Mouse (Mus musculus) cerebellum, adult 9-10 months (tissue): ENCODE data around the gene Gosr1.
A peak's percentile ranks its signal among the peaks of the same experiment; 100 is the strongest.
"Not testable (repeated sequence)": the region's sequence is repeated elsewhere in the genome, so short reads cannot be mapped to it uniquely, and the experiment has no call there.

Experiments
- DNase-seq: peaks from one replicate; pipeline ENCODE4 v3.0.0; 2022

The Gosr1 gene

DNA sequence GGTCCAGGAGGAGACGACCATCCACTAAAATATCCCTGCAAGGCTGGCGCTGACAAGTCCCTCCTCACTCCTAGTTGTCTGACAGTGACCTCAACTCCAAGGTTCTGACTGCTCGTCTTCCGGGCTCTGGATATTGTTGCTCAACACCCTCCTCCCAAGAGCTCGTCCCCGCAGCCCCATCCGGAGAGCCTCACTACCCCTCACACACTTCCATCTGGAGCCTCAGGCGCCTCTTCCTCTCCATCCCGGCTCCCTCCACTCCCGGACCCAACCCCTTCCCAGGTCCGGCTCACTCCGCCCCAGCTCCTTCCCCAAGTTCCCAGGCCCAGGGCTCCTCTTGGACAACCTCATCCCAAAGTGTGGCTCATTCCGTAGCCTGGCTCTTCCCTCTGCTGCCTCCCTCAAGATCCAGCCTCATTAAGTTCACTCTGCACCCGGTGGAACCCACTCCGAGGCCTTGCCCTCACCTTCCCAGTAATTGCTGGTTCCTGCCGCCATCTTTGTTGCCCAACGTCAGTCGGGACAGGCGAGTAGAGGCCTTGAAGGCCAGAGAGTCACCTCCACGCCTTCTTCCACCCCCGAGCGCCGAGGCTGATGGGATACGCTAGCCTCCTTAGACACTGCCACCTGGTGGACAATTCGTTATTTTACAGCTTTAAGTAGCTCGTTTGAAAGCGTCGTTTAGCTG is at the start of gene Gosr1:
Gosr1 (minus strand) TSS at position 527 of the 688 bp plus-strand sequence.
- DNase-seq = peak; percentile 96

DNA sequence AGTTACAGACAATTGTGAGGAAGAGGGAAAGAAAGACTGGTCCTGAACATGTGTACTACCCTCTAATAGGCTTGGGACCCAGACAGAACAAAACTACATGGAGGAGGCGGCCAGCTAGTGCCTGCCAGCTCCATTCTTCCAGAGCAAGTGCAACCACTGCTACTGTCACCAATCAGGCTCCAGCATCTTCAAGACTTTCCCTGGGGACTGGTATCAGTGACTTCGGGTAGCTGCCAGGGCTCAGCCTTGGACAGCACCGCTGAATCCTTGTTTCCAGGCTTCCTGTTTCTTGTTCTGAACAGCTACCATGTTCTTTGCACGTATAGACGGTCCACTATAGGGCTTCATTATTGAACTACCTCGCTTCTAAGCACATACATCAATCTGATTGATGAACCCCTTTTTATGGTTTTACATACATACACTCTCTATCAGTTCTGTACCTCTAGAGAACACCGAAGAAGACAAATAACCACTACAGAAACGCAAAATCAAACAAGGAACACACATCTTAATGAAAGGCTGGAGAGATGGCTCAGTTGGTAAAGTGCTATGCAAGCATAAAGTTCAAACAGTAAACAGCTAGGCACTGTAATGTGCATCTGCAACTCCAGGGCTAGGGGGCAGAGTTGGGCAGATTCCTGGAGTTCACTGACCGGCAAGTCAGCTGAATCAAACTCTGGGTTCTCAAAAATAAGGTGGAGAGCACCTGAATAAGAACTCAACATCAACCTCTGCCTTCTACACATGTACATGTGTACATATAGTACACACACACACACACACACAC is 47.5 kb upstream of the Gosr1 start:
- no peak for DNase-seq

DNA sequence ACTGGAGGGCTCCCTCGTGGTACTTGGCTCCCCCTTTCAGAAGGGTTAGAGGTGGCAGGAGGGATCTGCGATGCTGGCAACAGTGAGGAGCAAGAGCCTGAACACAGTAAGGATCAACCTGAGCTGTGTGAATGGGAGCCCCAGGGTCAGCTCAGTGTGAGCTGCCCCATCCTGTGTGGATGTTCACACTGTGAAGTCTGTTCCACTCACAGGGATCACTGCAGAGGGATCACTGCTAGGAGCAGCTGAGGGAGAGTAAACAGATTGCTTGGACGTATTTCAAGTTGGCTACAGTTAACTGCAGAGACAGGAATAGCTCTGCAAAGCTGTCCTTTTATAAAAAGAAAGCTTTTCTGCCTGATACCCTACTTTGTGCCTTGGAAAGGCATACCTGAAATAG is 46.1 kb upstream of the Gosr1 start:
- peak; percentile 94 for DNase-seq

DNA sequence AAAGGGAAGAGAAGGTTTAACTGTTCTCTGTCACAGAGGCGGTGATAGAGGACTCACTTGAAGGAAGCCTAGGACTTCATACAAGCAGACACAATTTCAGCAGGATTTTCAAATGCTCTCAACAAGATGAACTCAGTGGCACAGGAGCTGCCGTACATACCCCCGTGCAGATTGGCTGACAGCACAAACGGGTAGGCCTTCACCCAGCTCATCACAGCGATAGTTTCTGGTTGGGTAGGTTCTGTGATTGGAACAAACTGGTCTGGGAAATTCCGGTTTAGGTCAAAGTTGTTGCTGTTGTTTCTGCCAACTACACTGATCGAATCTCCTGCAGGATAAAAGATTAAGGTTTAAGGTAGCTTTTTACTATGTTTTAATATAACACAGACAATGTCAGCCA is 45.2 kb upstream of the Gosr1 start:
- DNase-seq = no peak

DNA sequence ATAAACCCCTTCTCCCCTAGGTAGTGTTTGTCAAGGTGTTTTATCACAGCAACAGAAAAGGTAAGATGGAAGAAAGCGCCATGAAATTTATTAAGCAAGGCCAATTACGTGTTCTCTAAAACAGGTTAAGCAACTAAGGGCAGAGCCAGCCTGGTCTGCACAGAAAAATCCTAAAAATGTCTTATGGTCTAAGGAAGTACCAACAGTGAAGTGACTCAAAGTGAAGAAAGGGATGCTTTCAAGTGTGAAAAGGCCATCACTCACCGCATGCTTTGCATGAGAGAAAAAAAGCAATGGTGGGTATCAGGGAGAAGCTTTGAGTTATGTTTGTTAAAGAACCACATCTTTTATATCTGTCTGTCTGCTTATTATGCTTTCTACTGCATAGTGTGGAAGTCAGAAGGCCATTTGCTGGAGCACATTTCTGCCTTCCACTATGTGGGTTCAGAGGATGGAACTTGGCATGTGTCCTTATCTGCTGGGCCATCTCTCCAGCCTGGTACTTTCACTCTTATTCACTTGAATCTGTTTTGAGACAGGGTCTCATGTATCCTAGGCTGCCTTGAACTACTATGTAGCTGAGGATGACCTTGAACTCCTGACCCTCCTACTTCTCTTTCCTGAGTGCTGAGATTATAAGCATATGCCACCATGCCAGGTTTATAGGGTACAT is 43.8 kb upstream of the Gosr1 start:
- DNase-seq = no peak

DNA sequence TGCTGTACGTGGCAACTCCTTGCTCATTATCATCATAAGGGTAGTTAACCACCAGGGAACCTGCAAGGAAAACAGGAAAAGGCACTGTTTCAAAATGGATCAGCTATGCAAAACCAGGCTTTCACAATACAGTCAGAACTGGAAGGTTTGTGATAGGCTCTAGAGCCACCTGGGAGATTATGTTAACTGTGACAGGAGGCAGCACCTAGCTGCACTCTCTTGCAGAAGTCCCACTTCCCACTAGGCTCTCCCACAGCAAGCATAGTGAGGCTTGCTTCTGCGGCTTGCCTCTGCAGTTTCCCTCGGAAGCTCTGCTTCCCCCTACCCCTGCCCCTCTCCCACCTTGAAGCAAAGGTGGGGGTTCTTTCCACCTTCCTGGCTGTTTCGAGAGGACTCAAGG is 42.6 kb upstream of the Gosr1 start:
- DNase-seq = no peak

DNA sequence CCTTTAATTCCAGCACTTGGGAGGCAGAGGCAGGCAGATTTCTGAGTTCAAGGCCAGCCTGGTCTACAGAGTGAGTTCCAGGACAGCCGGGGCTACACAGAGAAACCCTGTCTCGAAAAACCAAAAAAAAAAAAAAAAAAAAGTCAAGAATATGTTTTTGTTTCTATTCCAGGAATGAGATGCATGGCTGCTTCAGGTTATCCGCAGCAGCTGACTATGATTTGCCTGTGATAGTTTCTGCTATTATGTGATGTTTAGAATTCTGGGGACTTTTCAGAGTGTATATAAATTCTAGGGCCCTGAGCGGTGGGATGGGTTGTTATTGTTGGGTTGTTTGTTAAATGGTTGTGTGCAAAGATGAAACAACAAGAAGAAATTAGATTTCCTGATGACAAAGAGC is 41.7 kb upstream of the Gosr1 start:
- not testable (repeated sequence) for DNase-seq

DNA sequence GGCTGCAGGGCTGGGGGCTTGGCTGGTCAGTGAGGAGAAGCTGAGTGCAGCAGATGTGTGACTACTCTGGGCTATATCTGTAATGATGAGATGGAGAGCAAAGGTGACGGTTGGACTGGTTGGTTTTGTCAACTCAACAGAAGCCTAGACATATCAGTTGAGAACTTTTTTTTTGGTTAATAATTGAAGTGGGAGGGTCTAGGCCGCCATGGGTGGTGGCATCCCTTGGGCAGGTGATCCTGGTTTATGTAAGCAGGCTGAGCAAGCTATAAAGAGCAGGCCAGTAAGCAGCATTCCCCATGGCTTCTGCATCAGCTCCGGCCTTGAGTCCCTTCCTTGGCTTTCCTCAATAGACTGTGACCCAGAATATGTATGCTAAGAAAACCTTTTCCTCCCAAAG is 39.9 kb upstream of the Gosr1 start:
- DNase-seq = no peak

DNA sequence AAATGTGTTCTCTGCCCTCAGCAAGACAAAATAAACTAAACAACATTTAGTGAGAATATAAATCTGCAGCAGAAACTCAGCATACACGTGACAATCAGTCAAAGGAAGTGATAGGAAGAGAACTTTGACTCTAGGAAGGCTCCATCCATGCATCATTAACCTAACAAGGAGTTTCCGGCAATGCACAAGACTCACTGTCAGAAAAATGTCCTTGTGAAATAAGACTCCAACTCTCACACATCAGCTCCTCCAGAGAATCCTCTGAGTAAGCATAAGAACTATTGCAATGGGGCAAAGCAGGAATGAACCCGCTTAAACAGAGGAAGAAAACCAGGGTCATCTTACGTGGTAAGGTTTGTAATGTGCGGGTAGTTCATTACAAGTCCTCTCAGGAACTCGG is 33.9 kb upstream of the Gosr1 start:
- DNase-seq = no peak

DNA sequence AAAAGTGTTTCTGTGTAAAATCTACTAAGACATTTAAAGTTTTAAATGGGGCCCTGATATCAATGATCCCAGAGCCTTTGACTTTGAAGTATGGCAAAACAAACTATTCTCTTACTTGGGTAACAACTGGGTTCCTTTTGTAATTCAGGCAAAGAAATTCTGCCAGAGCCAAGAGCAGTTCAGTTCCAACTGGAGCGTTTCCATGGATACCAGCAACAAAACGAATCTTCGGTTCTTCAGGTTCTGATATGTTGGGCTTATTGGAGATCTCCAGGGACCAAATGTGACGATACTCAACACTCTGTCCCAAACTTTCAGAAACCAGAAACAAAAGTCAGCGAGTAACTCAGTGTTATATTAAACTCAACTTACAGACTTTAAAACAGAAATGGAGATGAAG is 31.9 kb upstream of the Gosr1 start:
- DNase-seq = no peak

DNA sequence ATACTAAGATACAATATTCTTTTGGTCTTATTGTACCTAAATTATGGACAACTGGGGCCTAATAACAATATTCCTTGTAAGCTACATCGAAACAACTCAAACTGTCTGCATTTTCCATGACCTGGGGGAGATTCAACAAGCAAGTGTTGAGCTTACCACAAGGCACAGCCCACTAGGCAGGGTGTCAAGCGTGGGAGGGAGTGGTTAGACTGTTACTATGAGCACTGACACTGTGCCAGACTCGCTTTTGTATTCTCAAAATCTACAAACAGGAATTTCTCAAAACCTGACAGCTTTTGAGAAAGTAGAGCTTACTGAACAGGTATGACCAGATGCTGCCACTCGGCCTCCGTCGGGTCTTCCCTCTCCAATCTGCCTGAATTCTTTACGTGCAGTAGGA is 28.0 kb upstream of the Gosr1 start:
- DNase-seq = no peak

DNA sequence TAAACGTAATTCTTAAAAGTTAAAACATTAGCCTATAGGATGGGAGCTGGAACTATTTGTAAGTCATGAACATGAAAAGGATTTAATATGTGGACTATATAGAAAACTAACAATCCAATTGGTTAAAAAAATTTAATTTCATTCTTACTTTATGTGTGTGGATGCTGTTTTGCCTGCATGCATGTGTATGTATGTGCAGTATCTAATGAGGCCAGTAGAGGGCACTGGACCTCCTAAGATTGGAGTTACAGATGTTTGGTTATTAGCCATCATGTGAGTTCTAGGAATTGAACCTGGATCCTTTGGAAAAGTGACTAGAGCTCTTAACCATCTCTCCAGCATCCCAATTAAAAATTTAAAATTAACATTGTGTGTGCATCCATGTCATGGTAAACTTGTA is 25.9 kb upstream of the Gosr1 start:
- peak; percentile 76 for DNase-seq

DNA sequence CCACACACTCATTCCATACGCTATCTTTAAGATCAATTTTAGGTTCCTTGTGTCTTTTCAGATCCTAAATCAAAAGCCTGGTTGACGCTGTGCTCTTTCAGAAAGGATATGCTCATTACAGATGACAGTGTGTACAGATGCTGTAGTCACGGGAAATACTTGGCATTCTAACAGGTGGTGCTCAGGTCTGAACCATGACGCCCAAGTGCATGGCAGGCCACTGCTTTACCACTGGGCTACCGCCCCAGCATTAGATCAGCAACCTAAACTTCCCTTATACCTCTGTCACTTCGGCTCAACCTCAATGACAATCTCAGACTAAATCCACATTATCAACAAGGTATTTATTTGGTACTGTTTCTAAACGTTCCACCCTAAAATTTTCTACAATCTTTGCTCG is 12.2 kb upstream of the Gosr1 start:
- DNase-seq = no peak

DNA sequence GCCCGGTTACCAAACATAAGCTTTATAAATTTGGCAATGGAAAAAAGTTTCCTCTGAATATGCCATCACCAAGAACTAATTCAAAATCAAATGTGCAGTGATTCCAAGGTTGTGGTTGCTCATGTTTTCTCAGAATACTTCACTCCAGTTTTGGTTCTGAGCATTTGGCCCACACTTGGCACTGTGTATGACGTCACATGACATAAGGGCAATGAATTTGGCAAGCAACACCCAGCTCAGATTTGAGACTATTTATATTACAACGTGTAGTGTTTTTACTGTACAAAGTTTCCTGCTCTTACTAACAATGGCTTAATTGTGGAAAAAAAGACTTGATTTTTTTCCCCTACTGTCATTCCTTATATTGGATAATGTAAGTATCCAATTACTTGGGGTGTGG is 10.4 kb upstream of the Gosr1 start:
- DNase-seq = no peak

DNA sequence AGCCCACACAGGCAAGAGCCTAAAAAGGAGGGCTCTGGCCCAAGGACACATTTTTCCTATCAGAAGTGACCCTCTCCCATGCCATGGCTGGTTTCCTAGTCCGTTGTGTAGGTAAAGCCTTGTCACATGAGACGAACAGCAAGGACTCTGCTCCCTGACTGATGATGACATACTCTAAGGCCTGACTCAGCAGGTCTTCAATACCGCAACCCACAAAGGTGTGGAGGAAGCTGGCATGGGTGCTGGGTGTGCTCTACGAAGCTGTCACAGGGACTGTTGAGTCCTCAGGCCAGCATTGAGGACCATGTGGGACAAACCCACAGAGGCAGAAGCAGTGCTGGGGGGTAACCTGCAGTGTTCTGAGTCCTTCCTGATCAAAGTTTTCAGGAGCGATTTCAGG is 7.2 kb upstream of the Gosr1 start:
- DNase-seq = no peak

DNA sequence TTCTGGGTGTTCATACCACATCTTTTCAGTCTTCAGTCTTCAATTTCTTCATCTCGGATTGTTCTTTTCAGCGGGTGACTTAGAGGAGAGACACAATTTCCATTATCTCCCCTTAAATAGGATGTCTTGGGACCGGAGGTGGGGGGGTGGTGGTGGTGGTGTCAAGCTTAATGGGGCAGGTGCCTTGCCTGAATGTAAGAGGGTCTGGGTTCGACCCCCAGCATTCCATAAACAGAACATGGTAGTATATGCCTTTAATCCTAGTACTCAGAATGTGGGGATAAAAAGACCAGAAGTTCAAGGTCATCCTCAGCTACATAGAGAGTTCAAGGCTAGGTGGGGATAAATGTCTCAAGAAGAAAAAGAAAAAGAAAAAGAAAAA is 353 bp upstream of the Gosr1 start:
- no peak for DNase-seq

DNA sequence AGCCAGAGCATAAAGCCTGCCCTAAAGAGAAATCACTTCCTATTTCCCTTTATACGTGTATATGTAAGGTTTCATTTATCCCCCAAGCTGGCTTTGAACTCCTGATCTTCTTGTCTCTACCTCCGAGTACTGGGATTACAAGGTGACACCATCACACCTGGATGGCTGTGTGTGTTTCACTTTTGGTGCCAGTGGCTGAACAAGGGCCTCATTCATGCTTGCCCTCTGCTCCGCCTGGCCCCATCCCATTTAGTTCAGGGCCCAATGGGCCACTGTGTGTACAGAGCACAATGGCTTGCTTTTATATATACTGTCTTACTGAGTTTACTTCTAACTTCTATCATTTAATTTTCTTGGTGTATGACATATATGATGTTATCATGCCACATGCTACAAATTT is 11.1 kb downstream of the Gosr1 start:
- no peak for DNase-seq

DNA sequence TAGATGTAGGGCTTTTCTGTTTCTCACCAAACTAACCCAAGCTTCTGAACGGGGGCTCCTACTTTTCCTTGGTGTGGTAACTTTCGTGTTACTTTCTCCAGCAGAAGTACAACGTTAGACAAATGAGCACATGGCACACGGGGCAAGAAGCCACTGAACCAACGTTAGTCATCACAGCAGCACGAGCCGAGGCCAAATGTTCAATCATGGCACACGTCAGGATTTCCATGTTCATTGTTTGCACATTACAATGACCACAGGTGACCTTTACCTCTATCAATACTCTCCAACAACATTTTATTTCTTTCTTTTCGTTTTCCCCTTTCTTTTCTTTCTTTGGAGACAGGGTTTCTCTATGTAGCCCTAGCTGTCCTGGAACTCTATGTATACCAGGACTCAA is 14.6 kb downstream of the Gosr1 start:
- no peak for DNase-seq

DNA sequence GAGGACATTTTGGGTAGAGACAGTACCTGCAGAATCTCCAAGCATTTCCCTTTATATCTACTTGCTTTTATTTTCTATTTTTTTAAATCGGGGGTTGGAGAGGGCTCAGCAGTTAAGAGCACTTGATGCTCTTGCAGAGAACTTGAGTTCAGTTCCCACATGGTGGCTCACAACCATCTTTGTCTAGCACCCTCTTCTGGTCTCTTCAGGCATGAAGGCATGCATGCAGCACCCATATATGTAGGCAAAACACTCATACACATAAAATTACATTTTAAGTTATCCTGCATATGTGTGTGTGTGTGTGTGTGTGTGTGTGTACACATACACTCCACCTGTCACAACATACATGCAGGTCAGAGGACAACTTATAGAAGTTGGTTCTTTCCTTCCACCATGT is 17.5 kb downstream of the Gosr1 start:
- DNase-seq = no peak

DNA sequence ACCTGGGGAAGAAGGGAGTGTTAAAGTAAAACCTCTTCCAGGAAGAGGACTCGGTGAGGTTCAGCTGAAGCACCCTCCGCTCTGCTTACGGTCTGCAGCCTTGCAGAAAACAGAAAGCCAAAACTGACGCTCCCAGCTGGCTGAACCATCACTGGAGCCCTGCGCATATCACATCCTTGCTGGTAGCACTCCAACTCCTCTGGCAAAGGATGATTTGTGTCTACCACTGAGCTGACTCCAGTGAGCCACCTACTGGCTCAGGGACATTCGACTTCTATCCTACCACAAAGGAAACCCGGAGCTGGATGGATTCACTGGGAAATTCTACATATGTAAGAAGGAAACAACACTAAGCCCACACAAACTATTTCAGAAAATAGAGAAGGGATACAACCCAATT is 18.8 kb downstream of the Gosr1 start:
- DNase-seq = peak; percentile 69

DNA sequence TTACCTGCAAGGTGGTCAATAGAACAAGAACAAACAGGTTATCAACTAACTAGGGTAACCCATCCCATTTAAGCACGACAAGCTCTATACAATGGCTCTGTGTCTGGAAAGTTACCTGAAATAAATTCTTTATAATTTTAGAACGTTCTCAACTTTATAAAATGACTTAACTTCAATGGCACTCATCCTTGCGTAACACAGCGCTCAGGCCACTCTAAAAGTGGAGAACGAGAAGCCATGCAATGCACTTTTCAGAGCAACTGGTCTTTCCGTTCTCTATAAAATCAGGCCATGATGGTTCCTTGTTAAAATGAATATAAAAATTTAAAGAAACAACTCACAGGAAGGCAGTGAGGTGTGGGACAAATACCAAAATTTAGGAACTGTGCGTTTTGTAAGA is 20.9 kb downstream of the Gosr1 start:
- no peak for DNase-seq

DNA sequence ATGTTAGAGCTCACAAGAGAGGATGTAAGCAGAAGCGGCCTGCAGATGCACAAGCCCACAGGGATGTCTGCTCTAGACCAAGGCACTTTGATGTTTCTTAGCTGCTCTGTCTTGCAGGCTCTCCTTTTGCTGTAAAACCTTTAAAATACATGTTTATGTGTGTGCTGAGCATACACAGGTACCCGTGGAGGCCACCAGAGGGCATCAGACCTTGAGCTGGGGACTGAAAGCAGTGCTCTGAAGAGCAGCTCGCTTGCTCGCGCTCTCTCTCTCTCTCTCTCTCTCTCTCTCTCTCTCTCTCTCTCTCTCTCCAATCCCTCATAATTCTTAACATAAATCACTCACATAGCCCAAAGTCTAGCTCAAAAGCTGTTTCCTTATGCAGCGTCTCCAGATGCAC is 24.3 kb downstream of the Gosr1 start:
- DNase-seq = no peak

DNA sequence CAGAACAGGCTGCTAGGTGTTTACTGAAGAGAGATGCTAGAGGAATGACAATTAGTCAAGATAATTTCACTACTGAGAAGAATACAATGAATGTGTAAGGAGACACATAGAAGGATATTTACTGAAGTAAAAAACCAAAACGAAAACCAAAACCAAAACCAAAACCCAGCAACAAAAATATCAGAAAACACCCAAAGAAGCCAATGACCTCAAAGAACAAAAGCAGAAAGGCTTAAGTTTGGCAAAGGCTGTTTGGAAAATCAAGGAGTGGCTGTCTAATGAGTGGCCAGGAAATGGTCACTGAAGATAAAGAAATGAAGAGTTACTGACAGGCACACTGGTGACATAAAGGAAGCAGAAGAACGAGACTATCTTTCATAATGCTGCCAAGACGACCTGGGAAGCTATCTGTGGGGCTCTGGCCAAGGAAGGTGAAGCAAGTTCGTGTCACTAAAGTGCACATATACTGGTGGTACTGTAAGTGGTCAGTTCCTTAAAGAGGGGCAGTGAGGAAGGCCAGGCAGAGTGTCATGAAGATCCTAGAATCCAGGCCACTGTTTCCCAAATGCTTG is 27.5 kb downstream of the Gosr1 start:
- DNase-seq = no peak

DNA sequence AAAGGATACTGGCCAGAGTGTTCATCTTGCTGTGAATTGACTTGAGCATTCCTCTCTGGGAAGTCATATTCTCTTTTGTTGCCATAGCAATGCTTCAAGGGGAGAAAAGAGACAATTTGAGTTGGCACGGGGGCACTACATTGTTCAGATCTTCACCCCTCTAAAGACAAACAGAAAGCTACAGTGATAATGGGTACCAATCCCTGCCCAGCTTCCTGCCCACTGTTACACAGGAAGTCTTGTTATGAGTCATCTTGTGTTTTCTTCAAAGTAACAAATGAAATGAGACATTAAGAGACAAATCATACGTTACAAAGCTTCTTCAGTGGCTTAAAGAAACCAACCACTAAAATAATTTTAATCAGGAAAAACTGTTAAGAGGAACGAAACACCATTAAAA is 28.8 kb downstream of the Gosr1 start:
- DNase-seq = no peak
